Mouse (Mus musculus) heart, embryonic 14.5 days (tissue): ENCODE data around the gene Ip6k1. TPM values are rescaled to one million over a fixed set of nuclear protein-coding genes. Genes with fewer than 3 reads are reported as not detected.

ENCODE experiments used
- ATAC-seq: fragments of 200-750 bp; cut with Nextera tagmentation; 2 replicates; pipeline ENCODE4 v1.8.0; 2017; ENCODE audit warnings: low read depth, moderate TSS enrichment; ENCODE audit not compliant: insufficient number of reproducible peaks, insufficient read depth, low FRiP score
- H3K27ac ChIP-seq, 2 experiments: fragments of 200-500 bp in 1 of 2; fragments of 300-500 bp in 1 of 2; sonication (generic) in 1 of 2; replicated peaks in 1 of 2; 2 replicates each; pipeline ENCODE4 v1.5.1; 2012 to 2014; ENCODE audit warnings: low read depth in 2 of 2, low read length in 2 of 2, control low read depth in 1 of 2, mild to moderate bottlenecking in 1 of 2, mixed read lengths in 1 of 2; ENCODE audit not compliant: control insufficient read depth in 1 of 2, insufficient read depth in 1 of 2
- H3K27me3 ChIP-seq: fragments of 300-500 bp; sonication (generic); 2 replicates; pipeline ENCODE4 v1.6.1; 2014; ENCODE audit warnings: mild to moderate bottlenecking, low read length, control low read depth; ENCODE audit not compliant: control insufficient read depth, insufficient read depth
- H3K36me3 ChIP-seq: fragments of 300-500 bp; sonication (generic); 2 replicates; pipeline ENCODE4 v1.6.1; 2014; ENCODE audit warnings: mild to moderate bottlenecking, control low read depth, low read length, mixed read lengths; ENCODE audit not compliant: control insufficient read depth, insufficient read depth
- H3K4me1 ChIP-seq, 2 experiments: fragments of 200-500 bp in 1 of 2; fragments of 300-500 bp in 1 of 2; sonication (generic) in 1 of 2; 2 replicates each; pipeline ENCODE4 v1.6.1; 2012 to 2014; ENCODE audit warnings: low read length in 2 of 2, control low read depth in 1 of 2, mixed read lengths in 1 of 2; ENCODE audit not compliant: control insufficient read depth in 2 of 2, insufficient read depth in 2 of 2
- H3K4me2 ChIP-seq: fragments of 300-500 bp; sonication (generic); 2 replicates; pipeline ENCODE4 v1.6.1; 2014; ENCODE audit warnings: mild to moderate bottlenecking, low read length
- H3K4me3 ChIP-seq, 2 experiments: fragments of 200-500 bp in 1 of 2; fragments of 300-500 bp in 1 of 2; sonication (generic) in 1 of 2; 2 replicates each; pipeline ENCODE4 v1.5.1; 2012 to 2014; ENCODE audit warnings: low read length in 2 of 2, mild to moderate bottlenecking in 2 of 2, control low read depth in 1 of 2, low read depth in 1 of 2, moderate library complexity in 1 of 2; ENCODE audit not compliant: control insufficient read depth in 1 of 2, insufficient read depth in 1 of 2
- H3K9ac ChIP-seq: fragments of 300-500 bp; sonication (generic); 2 replicates; pipeline ENCODE4 v1.6.1; 2014; ENCODE audit warnings: mild to moderate bottlenecking, low read length
- H3K9me3 ChIP-seq: fragments of 300-500 bp; sonication (generic); 2 replicates; pipeline ENCODE4 v1.6.1; 2016; ENCODE audit warnings: low read length, control low read depth; ENCODE audit not compliant: control insufficient read depth
- WGBS: fragments of 180-500 bp; shearing (Covaris S2); extraction: QIAGEN DNeasy Blood & Tissue Kit; methylation state at CpG from one replicate; pipeline ENCODE4 v1.1.7; 2014; 5-methylcytosine and 5-hydroxymethylcytosine counted together
- polyA plus RNA-seq: library from polyadenylated mRNA; unstranded; fragments of >200 nt; fragmentation: Nextera tagmentation; extraction: Ambion mirVana; gene quantifications from 2 replicates; pipeline ENCODE4 v1.2.1, GENCODE M21; 2014

Ip6k1 gene
- polyA plus RNA-seq, 1 experiment from 2014 or later = 21.9 TPM

- Histone ChIP-seq H3K4me1 (peaks cover 0 to 8% of the 10 kb centered on the region in 2 experiments; a peak in 1 of 4 replicates), H3K4me3 (no peak overlapping the region), H3K27me3 (no peaks in the 10 kb centered on the region), H3K27ac (no peak overlapping the region), H3K9ac (no peak overlapping the region), H3K4me2 (no peak overlapping the region), H3K9me3 (no peaks in the 10 kb centered on the region), H3K36me3 (peaks cover 51% of the 10 kb centered on the region)
- ATAC-seq = no peak
- 93% methylated on average over 9 of the region's 9 CpGs for WGBS
These were observed 39.4 kb upstream of the Ip6k1 start for GRCm38 (mm10) chr9:107962916-107963315.

DNA sequence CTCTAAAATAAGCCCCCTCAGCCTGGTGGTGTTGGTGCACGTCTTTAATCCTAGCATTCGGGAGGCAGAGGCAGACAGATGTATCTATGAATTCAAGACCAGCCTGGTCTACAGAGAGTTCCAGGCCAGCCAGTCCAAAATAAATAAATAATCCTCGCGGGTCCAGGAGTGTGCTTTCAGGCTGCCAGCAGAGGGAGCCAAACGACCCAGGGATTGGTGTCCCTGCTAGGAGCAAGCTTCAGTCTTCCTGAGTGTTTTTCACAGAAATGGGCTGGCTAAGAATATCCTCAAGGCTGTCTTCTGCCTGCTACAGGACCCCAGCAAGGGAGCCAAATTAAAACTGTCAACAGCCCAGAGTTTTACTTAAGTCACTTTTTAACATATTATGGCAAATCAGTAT, 38.6 kb upstream of the Ip6k1 start:
- H3K9me3 ChIP-seq = no peaks in the 10 kb centered on the region
- H3K36me3 ChIP-seq = peaks cover 49% of the 10 kb centered on the region
- no peak; the same call in 1 of the 2 replicates for ATAC-seq
- WGBS = 18% methylated on average over 5 of the region's 5 CpGs
- H3K27ac ChIP-seq = peak overlapping the region; percentile 49 to 80
- no peaks in the 10 kb centered on the region for H3K27me3 ChIP-seq
- H3K4me1 ChIP-seq = peaks cover 0 to 8% of the 10 kb centered on the region in 2 experiments; a peak in 1 of 4 replicates
- H3K9ac ChIP-seq = peak overlapping the region; percentile 9; the same call in 1 of the 2 replicates
- H3K4me3 ChIP-seq = no peak overlapping the region
- no peak overlapping the region for H3K4me2 ChIP-seq

DNA sequence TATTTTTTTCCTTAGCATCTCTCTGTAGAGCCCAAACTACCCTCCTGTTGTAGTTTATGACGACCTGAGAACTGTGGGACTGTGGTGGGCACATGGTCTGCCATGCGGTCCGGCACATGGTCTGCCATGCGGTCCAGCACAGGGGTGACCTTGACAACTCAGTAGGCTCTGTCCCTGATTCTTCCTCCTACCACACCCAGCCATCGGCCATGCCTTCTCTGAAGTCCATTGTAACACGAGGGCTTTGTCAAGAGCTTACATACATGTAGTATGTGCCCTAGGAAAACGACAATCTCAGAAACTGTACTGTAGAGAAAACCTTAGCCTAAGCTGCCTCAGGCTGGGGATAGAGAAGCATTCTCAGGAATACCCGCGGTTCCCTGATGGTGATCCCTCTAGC, 37.6 kb upstream of the Ip6k1 start:
- peaks cover 42% of the 10 kb centered on the region for H3K36me3 ChIP-seq

DNA sequence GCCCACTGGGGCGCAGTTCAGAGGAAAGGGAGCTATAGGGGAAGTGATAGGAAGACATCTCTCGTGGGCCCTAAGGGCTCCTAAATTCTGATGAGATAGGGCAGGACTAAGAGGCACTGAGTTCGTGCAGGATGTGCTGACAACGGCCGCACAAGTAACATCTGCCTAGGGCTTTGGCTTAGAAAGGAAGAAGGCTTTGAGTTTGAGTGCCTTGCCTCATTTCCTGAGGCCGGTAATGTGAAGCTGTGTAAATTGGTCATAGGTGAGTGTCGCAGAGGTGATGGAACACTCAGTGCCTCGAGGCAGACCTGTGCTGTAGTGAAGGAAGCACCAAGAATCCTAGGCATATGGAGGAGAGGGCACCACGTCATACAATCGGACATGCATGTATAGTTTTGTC, 35.6 kb upstream of the Ip6k1 start:
- Histone ChIP-seq H3K9ac (no peak overlapping the region), H3K4me3 (no peak overlapping the region), H3K27ac (no peak overlapping the region), H3K4me1 (peaks cover 0 to 12% of the 10 kb centered on the region in 2 experiments; a peak in 2 of 4 replicates), H3K36me3 (peaks cover 29% of the 10 kb centered on the region), H3K27me3 (no peaks in the 10 kb centered on the region), H3K4me2 (no peak overlapping the region), H3K9me3 (no peaks in the 10 kb centered on the region)
- WGBS = 83% methylated on average over 10 of the region's 10 CpGs
- no peak for ATAC-seq

More for the DNA sequence above, 37.6 kb upstream of the Ip6k1 start:
- Histone ChIP-seq H3K9ac (no peak overlapping the region), H3K4me1 (peaks cover 0 to 8% of the 10 kb centered on the region in 2 experiments; a peak in 1 of 4 replicates), H3K4me2 (no peak overlapping the region), H3K4me3 (no peak overlapping the region), H3K9me3 (no peaks in the 10 kb centered on the region), H3K27ac (peak overlapping the region in 1 of 2 experiments; percentile 25; a peak in 1 of 4 replicates), H3K27me3 (no peaks in the 10 kb centered on the region)
- WGBS = 82% methylated on average over 9 of the region's 9 CpGs
- no peak for ATAC-seq

- no peak overlapping the region for H3K4me2 ChIP-seq
- H3K4me1 ChIP-seq = peaks cover 0 to 18% of the 10 kb centered on the region in 2 experiments; a peak in 2 of 4 replicates
- H3K9ac ChIP-seq = no peak overlapping the region
- H3K27ac ChIP-seq = no peak overlapping the region
- peaks cover 22% of the 10 kb centered on the region for H3K36me3 ChIP-seq
- H3K27me3 ChIP-seq = no peaks in the 10 kb centered on the region
- no peak overlapping the region for H3K4me3 ChIP-seq
- no peaks in the 10 kb centered on the region for H3K9me3 ChIP-seq
- no peak for ATAC-seq
- 80% methylated on average over 6 of the region's 6 CpGs for WGBS
These were observed 34.9 kb upstream of the Ip6k1 start for GRCm38 (mm10) chr9:107967437-107967836.

DNA sequence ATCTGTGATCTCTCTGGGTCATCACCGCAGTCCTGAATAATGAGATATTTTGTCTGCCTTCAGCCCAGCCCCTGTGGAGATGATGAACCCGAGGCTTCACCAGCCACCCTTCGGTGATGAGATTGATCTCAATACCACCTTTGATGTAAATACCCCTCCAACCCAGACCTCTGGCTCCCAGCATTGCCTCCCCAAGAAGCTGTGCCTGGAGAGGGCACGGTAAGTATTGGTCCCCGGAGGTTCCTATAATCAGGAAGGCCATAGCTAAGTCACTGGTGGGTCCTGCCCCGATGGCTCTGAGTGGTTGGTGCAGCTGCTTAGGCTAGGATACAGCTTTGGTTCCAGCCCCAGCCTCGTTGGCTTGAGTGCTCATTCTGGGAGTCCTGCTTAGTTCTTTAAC, 33.8 kb upstream of the Ip6k1 start:
- Histone ChIP-seq H3K4me1 (peaks cover 0 to 18% of the 10 kb centered on the region in 2 experiments; a peak in 2 of 4 replicates), H3K9ac (no peak overlapping the region), H3K27ac (no peak overlapping the region), H3K4me3 (no peak overlapping the region), H3K36me3 (peaks cover 18% of the 10 kb centered on the region), H3K27me3 (no peaks in the 10 kb centered on the region), H3K9me3 (no peaks in the 10 kb centered on the region), H3K4me2 (no peak overlapping the region)
- WGBS = 88% methylated on average over 7 of the region's 7 CpGs
- ATAC-seq = no peak

- no peak overlapping the region for H3K27ac ChIP-seq
- H3K9ac ChIP-seq = no peak overlapping the region
- H3K4me2 ChIP-seq = no peak overlapping the region
- no peak overlapping the region for H3K4me3 ChIP-seq
- H3K9me3 ChIP-seq = no peaks in the 10 kb centered on the region
- no peak for ATAC-seq
- no peaks in the 10 kb centered on the region for H3K27me3 ChIP-seq
- H3K4me1 ChIP-seq = peaks cover 8 to 22% of the 10 kb centered on the region in 2 experiments
- 72% methylated on average over 5 of the region's 5 CpGs for WGBS
- H3K36me3 ChIP-seq = peaks cover 14% of the 10 kb centered on the region
These were observed 32.0 kb upstream of the Ip6k1 start for GRCm38 (mm10) chr9:107970311-107970710.
